Mouse (Mus musculus): ENCODE results near the gene Rrp12.
A peak's percentile ranks its signal among the peaks of the same experiment; 100 is the strongest.

Rrp12 gene

DNA sequence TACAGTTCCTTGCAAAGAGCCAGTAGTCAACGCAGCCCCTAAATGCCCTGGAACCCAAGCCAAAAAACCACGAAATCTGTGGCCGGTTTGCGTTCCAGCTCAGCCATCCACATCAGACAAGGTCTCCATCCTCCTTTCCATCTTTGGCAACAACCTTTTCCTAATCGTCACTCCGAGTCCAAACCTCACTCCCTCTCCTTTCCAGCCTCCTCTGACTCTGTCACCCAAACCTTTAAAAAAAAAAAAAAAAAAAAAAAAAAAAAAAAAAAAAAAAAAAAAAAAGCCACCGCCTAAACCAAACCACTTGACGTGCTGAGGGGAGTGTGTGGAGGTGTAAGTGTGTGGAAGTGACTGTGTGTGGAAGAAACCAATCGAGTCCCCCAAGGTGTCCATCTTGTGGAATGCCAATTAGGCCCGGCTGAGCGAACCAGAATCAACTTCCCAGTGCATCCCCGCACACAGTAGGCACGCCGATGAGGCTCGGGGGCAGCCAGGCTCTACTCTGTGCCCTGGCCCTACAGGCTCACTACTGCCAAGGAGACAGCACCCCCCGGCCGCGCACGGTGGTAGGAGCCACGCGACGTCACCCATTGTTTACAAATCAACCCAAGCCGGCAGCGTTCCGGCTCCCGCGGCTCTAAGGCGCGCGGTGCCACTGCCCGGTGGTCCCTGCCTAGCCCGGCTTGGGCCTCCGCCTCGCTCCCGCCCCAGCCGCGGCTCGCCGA is 66.4 kb downstream of the Rrp12 start, which contains the start of gene Frat1:
Gene Frat1, plus strand, starts transcription at position 590 of the 725 bp plus-strand sequence.
- peak; percentile 78 for DNase-seq (ENCODE audit: low read depth, low spot score)

DNA sequence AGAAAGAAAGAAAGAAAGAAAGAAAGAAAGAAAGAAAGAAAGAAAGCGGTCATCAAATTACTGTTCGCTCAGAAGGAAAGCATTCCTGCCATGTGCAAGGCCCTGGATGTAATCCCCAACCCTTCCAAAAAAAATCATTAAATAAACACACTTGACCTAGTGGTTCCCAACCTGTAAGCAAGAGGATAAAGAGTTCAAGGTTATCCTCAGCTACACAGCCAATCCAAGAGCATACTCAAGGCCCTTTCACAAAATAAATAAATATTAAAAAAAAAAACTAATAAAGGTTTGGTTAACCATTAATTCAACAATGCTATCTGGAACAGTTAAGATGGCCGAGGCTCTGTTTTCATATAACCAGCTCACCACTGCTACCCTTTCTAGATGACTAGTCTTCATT is 67.0 kb downstream of the Rrp12 start:
- no peak for DNase-seq (ENCODE audit: low read depth, low spot score)

DNA sequence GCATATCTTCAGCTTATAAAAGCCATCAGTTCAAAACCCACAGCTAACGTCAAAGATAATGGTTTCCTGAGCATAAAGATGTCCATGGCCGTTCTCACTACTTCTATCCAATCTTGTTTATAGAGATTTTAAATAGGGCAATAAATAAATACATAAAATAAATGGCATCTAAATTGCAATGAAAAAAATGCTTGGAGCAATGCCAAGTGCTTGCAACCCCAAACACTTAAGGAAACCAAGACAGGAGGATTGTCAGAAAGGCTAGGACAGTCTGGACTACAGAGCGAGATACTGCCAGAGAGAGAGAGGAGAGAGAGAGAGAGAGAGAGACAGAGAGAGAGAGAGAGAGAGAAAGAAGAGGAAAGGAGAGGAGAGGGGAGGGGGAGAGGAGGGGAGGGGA is 69.4 kb downstream of the Rrp12 start:
- no peak for DNase-seq (ENCODE audit: low read depth, low spot score)

DNA sequence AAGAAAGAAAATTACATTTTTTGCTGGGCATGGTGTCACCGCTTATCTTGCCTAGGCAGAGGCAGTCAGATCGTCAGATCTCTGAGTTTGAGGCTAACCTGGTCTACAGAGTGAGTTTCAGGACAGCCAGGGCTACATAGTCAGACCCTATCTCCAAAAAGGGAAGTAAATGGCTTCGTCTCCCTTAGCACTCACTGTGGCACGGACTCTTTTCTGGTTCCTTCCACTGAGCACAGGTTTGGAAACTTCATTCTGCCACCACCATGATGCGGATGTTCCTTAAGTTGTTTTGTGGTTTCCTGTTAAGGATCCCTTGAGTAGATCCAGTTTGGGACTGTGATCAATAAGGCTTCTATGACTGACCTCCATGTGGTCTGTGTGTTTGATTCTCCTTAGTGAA is 71.0 kb downstream of the Rrp12 start:
- no peak for DNase-seq (ENCODE audit: low read depth, low spot score)

DNA sequence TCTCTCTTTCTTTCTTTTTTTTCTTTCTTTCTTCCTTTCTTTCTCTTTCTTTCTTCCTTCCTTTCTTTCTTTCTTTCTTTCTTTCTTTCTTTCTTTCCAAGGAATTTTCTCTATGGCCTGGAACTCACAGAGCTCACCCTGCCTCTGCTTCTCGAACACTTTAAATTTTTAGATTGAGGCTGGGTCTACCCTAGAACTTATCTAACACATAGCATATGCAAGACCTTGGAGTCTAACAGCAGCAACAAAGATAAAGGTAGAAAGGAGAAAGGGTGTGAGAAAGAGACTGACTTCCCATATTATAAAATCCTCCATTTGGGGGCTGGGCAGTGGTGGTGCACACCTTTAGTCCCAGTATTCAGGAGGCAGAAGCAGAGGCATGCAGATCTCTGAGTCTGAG is 73.4 kb downstream of the Rrp12 start:
- no peak for DNase-seq (ENCODE audit: low read depth, low spot score)

DNA sequence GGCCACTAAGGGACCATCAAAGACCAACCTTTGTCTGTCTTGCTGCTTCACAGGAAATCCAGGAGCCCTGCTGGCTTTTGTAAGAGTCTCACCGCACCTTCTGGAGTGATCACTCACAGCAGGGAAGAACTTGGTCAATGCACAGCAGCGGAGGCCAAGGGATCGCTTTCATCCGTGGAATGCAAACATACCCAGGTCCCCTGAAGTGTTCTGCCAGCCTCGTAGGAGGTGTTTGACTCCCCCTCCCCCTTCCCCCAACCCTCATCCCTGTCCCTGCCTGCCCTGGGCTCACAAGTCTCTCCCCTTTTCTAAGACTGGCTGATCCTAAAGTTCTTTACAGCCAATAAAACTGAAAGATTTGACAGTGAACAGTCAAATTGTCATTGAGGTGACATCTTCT is 74.5 kb downstream of the Rrp12 start:
- DNase-seq (ENCODE audit: low read depth, low spot score) = no peak

DNA sequence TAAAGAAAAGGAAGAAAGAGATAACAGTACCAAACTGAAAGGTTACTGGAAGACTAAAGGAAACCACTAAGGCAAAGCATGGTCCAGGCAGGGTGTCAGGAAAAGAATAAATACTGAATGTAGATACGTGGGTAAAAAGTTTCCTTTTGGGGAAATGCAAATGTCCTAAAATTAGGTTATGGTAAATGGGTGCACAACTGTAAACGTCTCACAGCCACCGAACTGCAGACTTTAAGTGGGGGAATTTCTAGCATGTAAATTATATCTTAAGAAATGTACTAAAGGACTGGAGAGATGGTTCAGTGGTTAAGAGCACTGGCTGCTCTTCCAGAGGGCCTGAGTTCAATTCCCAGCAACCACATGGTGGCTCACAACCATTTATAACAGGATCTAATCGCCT is 77.2 kb downstream of the Rrp12 start:
- DNase-seq (ENCODE audit: low read depth, low spot score) = no peak

DNA sequence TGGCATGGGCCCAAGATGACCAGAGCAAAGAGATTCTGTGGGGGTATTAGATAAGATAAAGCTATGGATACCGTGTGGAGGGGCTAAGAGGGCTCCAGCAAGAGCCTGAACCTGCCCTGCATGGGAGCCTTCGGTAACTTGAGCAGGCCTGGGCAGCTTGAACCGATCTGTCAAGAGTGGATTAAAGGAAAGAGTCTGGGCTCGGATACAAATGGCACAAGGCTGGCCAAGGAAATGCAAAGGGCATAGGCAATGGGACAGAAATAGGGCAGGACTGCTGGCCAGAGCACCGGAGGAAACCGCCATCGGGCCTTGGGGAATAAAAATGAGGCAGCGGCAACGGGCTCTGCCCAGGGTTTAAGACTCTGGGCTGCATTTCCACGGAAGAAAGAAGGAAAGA is 78.6 kb downstream of the Rrp12 start:
- no peak for DNase-seq (ENCODE audit: low read depth, low spot score)

DNA sequence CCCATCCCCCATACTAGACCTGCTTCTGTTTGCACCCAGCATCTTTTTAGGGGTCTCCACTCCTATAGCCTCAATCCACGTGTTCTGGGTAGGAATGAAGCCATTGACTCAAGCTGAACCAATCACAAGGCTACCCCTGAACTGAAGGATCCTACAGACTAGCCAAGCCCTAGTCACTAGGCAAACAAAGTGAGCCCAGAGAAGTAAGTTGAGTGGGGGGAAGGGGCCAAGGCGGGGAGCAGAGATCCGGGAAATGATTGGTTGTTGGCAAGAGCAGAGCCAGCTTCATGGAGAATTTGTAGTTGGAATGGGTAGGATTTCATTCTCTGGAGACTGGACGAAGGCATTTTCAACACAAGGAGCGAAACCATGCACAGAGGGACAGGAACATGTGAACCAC is 79.1 kb downstream of the Rrp12 start:
- DNase-seq (ENCODE audit: low read depth, low spot score) = no peak

DNA sequence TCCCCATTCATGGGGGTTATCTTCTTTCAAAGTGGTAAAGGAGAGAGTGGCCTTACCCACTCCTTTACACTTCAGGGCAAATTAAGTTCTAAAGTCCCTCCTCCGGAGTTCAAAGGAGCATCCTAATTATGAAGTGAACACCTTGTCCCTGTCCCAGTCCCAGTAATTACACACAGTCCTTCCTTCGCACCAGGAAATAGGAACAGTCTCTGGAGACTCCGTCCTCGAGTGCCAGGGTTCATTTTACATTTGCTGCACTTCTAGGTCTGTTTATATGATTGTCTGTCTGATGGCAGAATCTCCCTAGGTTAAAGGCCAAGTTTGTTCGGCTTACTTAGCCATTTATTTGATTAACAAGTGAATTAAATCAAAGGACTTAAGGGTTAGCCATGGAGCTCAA is 79.6 kb downstream of the Rrp12 start:
- no peak for DNase-seq (ENCODE audit: low read depth, low spot score)

DNA sequence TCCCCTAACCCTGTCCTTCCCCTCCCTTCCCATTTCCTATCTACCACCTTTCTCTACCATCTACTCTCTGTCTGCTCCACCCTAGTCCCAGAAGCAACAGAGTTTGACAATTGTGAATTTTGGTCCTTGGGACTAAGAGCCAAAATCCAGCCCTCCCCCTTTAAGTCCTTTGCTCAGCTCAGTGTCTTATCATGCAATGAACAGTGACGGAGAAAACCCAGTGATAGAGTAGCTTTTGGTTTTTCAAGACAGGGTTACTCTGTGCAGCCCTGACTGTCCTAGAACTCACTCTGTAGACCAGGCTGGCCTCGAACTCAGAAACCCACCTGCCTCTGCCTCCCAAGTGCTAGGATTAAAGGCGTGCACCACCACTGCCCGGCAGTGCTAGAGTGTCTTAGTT is 82.6 kb downstream of the Rrp12 start:
- no peak for DNase-seq (ENCODE audit: low read depth, low spot score)

Data from WW6 (cell line).